Mouse (Mus musculus) retina, adult 2 months (tissue): ENCODE results near the gene Rack1.
"Not testable (repeated sequence)": the region's sequence is repeated elsewhere in the genome, so short reads cannot be mapped to it uniquely, and the experiment has no call there.

Experiments
- DNase-seq: peaks from one replicate; pipeline ENCODE4 v3.0.0-alpha.2; 2012; ENCODE audit warnings: low read depth, low spot score

The Rack1 gene

DNA sequence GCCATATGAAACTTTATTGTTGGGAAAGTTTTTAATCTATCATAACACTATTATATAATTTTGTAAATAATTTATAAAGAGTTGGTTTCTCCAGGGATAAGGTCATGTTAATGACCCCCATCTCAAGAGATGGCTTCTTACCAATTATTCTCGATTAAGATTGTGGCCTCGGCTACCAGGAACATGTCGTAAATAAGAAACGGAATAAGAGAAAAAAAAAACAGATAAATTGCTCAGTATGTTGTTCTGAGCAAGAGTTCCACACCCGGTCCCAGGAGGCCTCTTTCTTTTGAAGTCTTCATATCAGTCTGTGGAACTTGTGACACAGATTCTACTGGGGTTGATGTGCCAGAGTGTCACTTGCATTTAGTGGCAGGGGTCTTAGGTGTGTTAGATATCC, 41.1 kb downstream of the Rack1 start:
- DNase-seq: no peak

GRCm38 (mm10) chr11:48842378-48842792, 42.3 kb downstream of the Rack1 start:
- no peak for DNase-seq

GRCm38 (mm10) chr11:48843202-48843601, 43.1 kb downstream of the Rack1 start:
- no peak for DNase-seq

GRCm38 (mm10) chr11:48844309-48844708, 44.2 kb downstream of the Rack1 start:
- DNase-seq: no peak

DNA sequence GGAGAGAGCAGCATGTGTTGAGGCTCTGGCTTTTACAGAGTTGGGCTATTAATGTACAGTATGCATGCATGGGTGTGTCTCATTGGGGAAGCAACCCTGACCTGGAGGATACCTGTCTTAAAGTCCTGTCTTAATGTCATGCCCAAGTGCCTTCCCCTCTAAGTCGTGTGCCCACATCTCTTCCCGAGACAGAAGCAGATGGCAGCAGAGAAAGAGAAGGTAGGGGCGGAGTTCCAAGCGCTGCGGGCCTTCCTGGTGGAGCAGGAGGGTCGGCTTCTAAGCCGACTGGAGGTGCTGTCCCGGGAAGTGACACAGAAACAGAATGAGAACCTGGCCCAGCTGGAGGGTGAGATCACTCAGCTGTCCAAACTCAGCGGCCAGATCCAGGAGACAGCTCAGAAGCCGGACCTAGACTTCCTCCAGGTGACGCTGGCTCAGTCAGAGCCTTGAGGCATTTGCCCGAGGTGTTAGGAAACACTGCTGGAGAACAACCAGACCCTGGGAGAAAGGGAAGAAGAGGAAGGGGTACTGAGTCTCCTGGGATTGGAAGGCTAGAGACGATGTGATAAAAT, 45.2 kb downstream of the Rack1 start:
- DNase-seq: no peak

DNA sequence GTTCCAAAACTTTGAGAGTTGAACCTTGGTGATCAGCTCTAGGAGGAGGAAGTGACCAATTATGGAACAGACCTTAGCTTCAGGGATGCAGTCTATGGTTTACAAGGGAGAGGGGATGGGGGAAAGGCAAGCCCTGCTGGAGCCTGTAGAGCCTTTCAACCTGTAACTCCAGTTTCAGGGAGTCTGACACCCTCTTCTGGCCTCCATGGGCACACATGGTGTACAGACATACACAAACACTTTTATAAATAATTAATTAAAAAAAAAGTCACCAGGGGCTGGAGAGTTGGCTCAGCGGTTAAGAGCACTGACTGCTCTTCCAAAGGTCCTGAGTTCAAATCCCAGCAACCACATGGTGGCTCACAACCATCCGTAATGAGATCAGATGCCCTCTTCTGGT, 46.2 kb downstream of the Rack1 start:
- not testable (repeated sequence) for DNase-seq

GRCm38 (mm10) chr11:48846881-48847280, 46.7 kb downstream of the Rack1 start:
- DNase-seq: no peak

GRCm38 (mm10) chr11:48850240-48850639, 50.1 kb downstream of the Rack1 start:
- no peak for DNase-seq

DNA sequence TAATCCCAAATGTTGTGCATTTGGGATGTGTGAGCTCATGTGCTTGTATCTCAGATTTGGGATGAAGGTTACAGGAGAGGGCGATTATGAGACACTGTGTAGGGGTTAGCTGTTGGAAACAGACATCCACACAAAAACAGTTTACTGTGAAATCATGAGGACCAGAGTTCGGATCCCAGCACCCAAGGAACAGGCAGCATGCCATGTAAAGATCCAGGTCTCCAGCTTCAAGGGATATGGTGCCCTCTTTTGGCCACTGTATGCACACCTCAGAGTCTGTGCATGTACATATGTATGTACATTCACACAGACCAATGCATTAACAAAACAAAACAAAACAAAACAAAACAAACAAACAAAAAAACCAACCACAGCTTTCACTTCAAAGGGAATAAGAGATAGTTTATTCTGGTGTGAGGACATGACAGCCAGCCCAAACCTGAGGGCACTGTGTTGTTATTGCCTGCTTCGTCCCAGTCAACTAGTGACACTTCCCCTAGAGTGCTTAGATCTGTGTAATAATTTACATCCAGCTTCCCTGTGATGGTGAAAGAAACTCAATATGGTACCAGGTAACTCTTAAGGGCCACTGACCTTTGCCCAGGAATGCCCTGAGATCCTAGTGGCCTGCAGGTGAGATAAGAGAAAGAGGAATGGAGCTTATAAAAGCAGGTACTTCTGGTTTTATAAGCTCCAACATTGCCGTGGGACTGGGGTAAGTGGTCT, 51.3 kb downstream of the Rack1 start:
- no peak for DNase-seq

- DNase-seq: no peak
Measured at GRCm38 (mm10) chr11:48852190-48852589, 52.1 kb downstream of the Rack1 start.

DNA sequence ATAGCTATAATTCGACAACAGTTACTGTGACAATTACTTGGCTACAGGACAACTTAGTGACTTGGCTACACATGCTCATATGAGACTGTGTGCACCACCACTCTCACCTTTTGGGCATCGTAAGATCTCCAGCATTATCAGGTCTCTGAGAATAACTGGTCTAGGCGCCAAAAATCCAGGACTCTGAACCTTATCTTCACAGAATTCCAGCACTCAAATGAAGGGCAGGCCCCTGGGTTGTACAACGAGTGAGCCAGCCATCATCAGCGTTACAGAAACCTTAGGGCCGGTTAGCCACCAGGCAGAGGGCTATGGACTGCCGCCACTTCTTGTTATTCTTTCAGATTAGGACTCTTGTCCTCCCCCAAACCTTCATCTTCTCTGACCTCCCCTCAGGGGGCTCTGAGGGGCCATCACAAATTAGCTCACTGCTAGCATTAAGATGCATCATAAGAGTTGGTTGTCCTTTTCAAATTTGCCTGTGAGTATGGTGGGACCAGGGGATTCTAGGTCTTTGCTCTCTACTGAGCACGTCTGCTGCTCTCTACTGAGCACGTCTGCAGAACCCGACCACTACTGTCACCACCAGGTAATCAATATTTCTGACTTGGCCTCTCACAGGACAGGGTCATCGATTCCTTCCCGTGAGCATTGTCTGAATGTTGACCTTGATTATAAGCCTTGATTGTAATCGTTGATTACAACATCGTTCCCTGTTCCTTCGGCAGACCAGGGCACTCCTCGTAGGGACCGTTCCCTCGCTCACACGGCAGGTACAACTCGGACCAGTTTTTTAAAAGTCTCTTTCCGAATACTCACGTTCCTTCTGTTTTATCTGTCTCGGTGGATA, 52.7 kb downstream of the Rack1 start:
- DNase-seq: no peak

DNA sequence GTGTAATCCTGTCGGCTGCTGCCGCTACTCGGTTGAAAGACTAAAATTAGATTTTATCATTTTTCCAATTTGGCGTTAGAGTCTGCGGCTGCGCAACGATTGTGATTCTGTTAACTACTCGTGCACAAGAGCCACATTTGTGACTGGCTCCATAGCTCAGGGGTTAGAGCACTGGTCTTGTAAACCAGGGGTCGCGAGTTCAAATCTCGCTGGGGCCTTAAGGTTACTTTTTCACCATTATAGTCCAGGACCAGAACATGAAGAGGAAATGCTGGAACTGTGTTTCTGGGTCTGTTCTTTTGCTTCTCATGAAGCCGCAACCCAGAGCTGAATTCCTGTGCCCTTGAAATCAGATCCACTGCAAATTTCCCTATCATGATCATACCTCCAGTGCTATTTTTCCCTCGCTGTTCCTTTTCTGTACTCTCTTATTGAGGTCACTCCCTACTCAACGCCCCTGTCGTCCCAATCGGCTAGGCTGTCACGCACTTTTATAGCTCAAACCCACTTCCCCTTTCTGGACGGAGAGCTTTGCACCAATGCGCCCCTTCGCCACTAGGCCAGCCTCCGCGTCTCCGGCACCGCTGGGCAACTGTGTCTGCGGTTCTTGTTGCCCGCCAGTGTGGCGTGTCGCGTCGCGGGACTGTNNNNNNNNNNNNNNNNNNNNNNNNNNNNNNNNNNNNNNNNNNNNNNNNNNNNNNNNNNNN, 53.5 kb downstream of the Rack1 start:
- no peak for DNase-seq
